Mouse (Mus musculus) splenic B cell, adult 2 months (primary cell): Measurements from ENCODE around the gene Adamts12.

ENCODE experiments used
- DNase-seq: peaks from one replicate; pipeline ENCODE4 v3.0.0-alpha.2; 2011; ENCODE audit warnings: low read depth, low spot score
- H3K27me3 ChIP-seq: 2 replicates; pipeline ENCODE4 v1.6.1; 2012; ENCODE audit warnings: mild to moderate bottlenecking, low read length, moderate library complexity, mixed read lengths; ENCODE audit not compliant: control insufficient read depth, poor library complexity, insufficient read depth, severe bottlenecking
- H3K36me3 ChIP-seq: 2 replicates; pipeline ENCODE4 v1.6.1; 2012; ENCODE audit warnings: mild to moderate bottlenecking, low read length, moderate library complexity, mixed read lengths; ENCODE audit not compliant: control insufficient read depth, poor library complexity, insufficient read depth, severe bottlenecking

Adamts12 gene

GRCm38 (mm10) chr15:11054440-11055080 is 10.0 kb upstream of the Adamts12 start:
- no peak for DNase-seq
- H3K27me3 ChIP-seq = no peaks in the 10 kb centered on the region
- no peaks in the 10 kb centered on the region for H3K36me3 ChIP-seq

- no peaks in the 10 kb centered on the region for H3K27me3 ChIP-seq
- no peaks in the 10 kb centered on the region for H3K36me3 ChIP-seq
- no peak for DNase-seq
Measured at GRCm38 (mm10) chr15:11062903-11063302, 1.7 kb upstream of the Adamts12 start.

- Histone ChIP-seq H3K36me3 (no peaks in the 10 kb centered on the region), H3K27me3 (no peaks in the 10 kb centered on the region)
- DNase-seq = no peak
Measured at GRCm38 (mm10) chr15:11064160-11064557, 431 bp upstream of the Adamts12 start.

- Histone ChIP-seq H3K27me3 (no peaks in the 10 kb centered on the region), H3K36me3 (no peaks in the 10 kb centered on the region)
- no peak for DNase-seq
Measured at GRCm38 (mm10) chr15:11065528-11066171, 1.1 kb downstream of the Adamts12 start.

GRCm38 (mm10) chr15:11066299-11066698 is 1.7 kb downstream of the Adamts12 start:
- Histone ChIP-seq H3K27me3 (no peaks in the 10 kb centered on the region), H3K36me3 (no peaks in the 10 kb centered on the region)
- no peak for DNase-seq

- Histone ChIP-seq H3K27me3 (no peaks in the 10 kb centered on the region), H3K36me3 (no peaks in the 10 kb centered on the region)
- no peak for DNase-seq
Measured at GRCm38 (mm10) chr15:11067891-11068290, 3.3 kb downstream of the Adamts12 start.

- H3K27me3 ChIP-seq = no peaks in the 10 kb centered on the region
- DNase-seq = no peak
- no peaks in the 10 kb centered on the region for H3K36me3 ChIP-seq
Measured at GRCm38 (mm10) chr15:11075726-11076361, 11.3 kb downstream of the Adamts12 start.

GRCm38 (mm10) chr15:11082961-11083569 is 18.5 kb downstream of the Adamts12 start:
- no peak for DNase-seq
- H3K27me3 ChIP-seq = no peaks in the 10 kb centered on the region
- H3K36me3 ChIP-seq = no peaks in the 10 kb centered on the region

- Histone ChIP-seq H3K27me3 (no peaks in the 10 kb centered on the region), H3K36me3 (no peaks in the 10 kb centered on the region)
- DNase-seq = no peak
Measured at GRCm38 (mm10) chr15:11083678-11084077, 19.1 kb downstream of the Adamts12 start.

GRCm38 (mm10) chr15:11084241-11084992 is 19.8 kb downstream of the Adamts12 start:
- Histone ChIP-seq H3K27me3 (no peaks in the 10 kb centered on the region), H3K36me3 (no peaks in the 10 kb centered on the region)
- DNase-seq = no peak

GRCm38 (mm10) chr15:11084993-11085365 is 20.4 kb downstream of the Adamts12 start:
- Histone ChIP-seq H3K36me3 (no peaks in the 10 kb centered on the region), H3K27me3 (no peaks in the 10 kb centered on the region)
- DNase-seq = no peak

- no peaks in the 10 kb centered on the region for H3K36me3 ChIP-seq
- no peak for DNase-seq
- no peaks in the 10 kb centered on the region for H3K27me3 ChIP-seq
Measured at GRCm38 (mm10) chr15:11089494-11089893, 24.9 kb downstream of the Adamts12 start.

GRCm38 (mm10) chr15:11095566-11095965 is 31.0 kb downstream of the Adamts12 start:
- no peaks in the 10 kb centered on the region; the same call in 1 of the 2 replicates for H3K27me3 ChIP-seq
- H3K36me3 ChIP-seq = no peaks in the 10 kb centered on the region
- DNase-seq = no peak

GRCm38 (mm10) chr15:11097967-11098702 is 33.5 kb downstream of the Adamts12 start:
- no peaks in the 10 kb centered on the region for H3K36me3 ChIP-seq
- no peaks in the 10 kb centered on the region; the same call in 1 of the 2 replicates for H3K27me3 ChIP-seq
- DNase-seq = no peak
